In genomic region chr1:192137926-192138910, GRCm38 (mm10) we compare ENCODE assay signal across 8 mouse cellular contexts. TPM values are rescaled to one million over a fixed set of nuclear protein-coding genes. Genes with fewer than 3 reads are reported as not detected.
A peak's percentile ranks its signal among the peaks of the same experiment; 100 is the strongest.
DNase-seq lines count a peak whose midpoint lies in the region; ATAC-seq and TF ChIP-seq lines count a peak whose summit lies in the region.

Gene Rcor3 (minus strand): TSS chr1:192138062.

- peak within 1 kb of the TSS; percentile 96 for H3K27ac ChIP-seq in forebrain, embryonic 13.5 days
- H3K27ac ChIP-seq in liver, postnatal 0 days (ENCODE audit: low read depth): peak within 1 kb of the TSS; percentile 95
- peak within 1 kb of the TSS; percentile 99 for H3K27ac ChIP-seq in neural tube, embryonic 14.5 days (ENCODE audit: low read depth, low read length)

- H3K4me1 ChIP-seq in E14TG2a.4 (replicated peaks; ENCODE audit: low read depth, low read length): peaks cover 17% of the 10 kb centered on the region; the same call in 1 of the 2 replicates
- peaks cover 17% of the 10 kb centered on the region for H3K4me1 ChIP-seq in forebrain, embryonic 13.5 days
- peaks cover 14% of the 10 kb centered on the region for H3K4me1 ChIP-seq in liver, postnatal 0 days (ENCODE audit: insufficient read depth)
- peaks cover 15% of the 10 kb centered on the region for H3K4me1 ChIP-seq in neural tube, embryonic 14.5 days (ENCODE audit: control insufficient read depth, insufficient read depth, low read length)

- peak within 1 kb of the TSS; percentile 93 for H3K4me3 ChIP-seq in E14TG2a.4 (replicated peaks; ENCODE audit: low read length)
- peak within 1 kb of the TSS; percentile 81 for H3K4me3 ChIP-seq in forebrain, embryonic 13.5 days
- H3K4me3 ChIP-seq in liver, postnatal 0 days (ENCODE audit: low read depth, low read length): peak within 1 kb of the TSS; percentile 67
- H3K4me3 ChIP-seq in neural tube, embryonic 14.5 days (ENCODE audit: low read depth, low read length): peak within 1 kb of the TSS; percentile 85

- peak; percentile 88 for ATAC-seq in forebrain, embryonic 13.5 days
- peak; percentile 85 for ATAC-seq in liver, postnatal 0 days
- peak; percentile 83 for ATAC-seq in neural tube, embryonic 14.5 days (ENCODE audit: low read depth)

- WGBS in forebrain, embryonic 13.5 days: under 1% methylated on average over 61 of the region's 88 CpGs
- WGBS in large intestine, adult 2 months: under 1% methylated on average over 72 of the region's 88 CpGs
- WGBS in liver, postnatal 0 days (ENCODE audit: insufficient replicate concordance): under 1% methylated on average over 50 of the region's 88 CpGs
- under 1% methylated on average over 38 of the region's 88 CpGs for WGBS in neural tube, embryonic 14.5 days

- TF ChIP-seq EP300 in liver, postnatal 0 days (IDR thresholded peaks at IDR 0.05; ENCODE audit: low read depth): no peak

- TF ChIP-seq CTCF in E14TG2a.4 (conservative IDR thresholded peaks at IDR 0.05; ENCODE audit: low read length): no peak
- peak; percentile 46 for TF ChIP-seq CTCF in liver, postnatal 0 days (IDR thresholded peaks at IDR 0.05; ENCODE audit: low read depth)

- no peaks in the 10 kb centered on the region for H3K36me3 ChIP-seq in E14TG2a.4 (ENCODE audit: insufficient read depth, low read length)
- H3K36me3 ChIP-seq in forebrain, embryonic 13.5 days (ENCODE audit: poor library complexity, severe bottlenecking): peaks cover 4% of the 10 kb centered on the region; the same call in 1 of the 2 replicates
- peaks cover 5% of the 10 kb centered on the region for H3K36me3 ChIP-seq in liver, postnatal 0 days (replicated peaks; ENCODE audit: insufficient read depth, low read length)
- H3K36me3 ChIP-seq in neural tube, embryonic 14.5 days (ENCODE audit: control insufficient read depth, insufficient read depth, low read length): no peaks in the 10 kb centered on the region

- peaks cover 42% of the 10 kb centered on the region for H3K9me3 ChIP-seq in E14TG2a.4 (ENCODE audit: low read length)
- no peaks in the 10 kb centered on the region for H3K9me3 ChIP-seq in forebrain, embryonic 13.5 days (replicated peaks)
- H3K9me3 ChIP-seq in liver, postnatal 0 days (ENCODE audit: low read length): no peaks in the 10 kb centered on the region
- H3K9me3 ChIP-seq in neural tube, embryonic 14.5 days (ENCODE audit: control insufficient read depth, low read length): no peaks in the 10 kb centered on the region

- peak; percentile 71 for DNase-seq in c-Kit-positive CD71-positive TER-119-positive erythroid progenitor cells, embryonic 14.5 days (ENCODE audit: low spot score)
- DNase-seq in heart, postnatal 10 days: peak; percentile 86 to 87
- no peak for DNase-seq in large intestine, adult 2 months (ENCODE audit: low read depth, low spot score)
- peak; percentile 89 for DNase-seq in liver, postnatal 0 days
- DNase-seq in testis, postnatal 10 days (ENCODE audit: low spot score): peak; percentile 85

- H3K9ac ChIP-seq in forebrain, embryonic 13.5 days: peak within 1 kb of the TSS; percentile 92
- H3K9ac ChIP-seq in liver, postnatal 0 days (replicated peaks): peak within 1 kb of the TSS; percentile 89
- peak within 1 kb of the TSS; percentile 94 for H3K9ac ChIP-seq in neural tube, embryonic 14.5 days (replicated peaks; ENCODE audit: low read depth, low read length)

- 0 out of 2 replicates have a peak, but pooled peaks cover 4% of the 10 kb centered on the region for H3K27me3 ChIP-seq in E14TG2a.4 (ENCODE audit: insufficient read depth, low read length)
- no peaks in the 10 kb centered on the region for H3K27me3 ChIP-seq in forebrain, embryonic 13.5 days
- H3K27me3 ChIP-seq in liver, postnatal 0 days (ENCODE audit: insufficient read depth, low read length): no peaks in the 10 kb centered on the region
- no peaks in the 10 kb centered on the region for H3K27me3 ChIP-seq in neural tube, embryonic 14.5 days (ENCODE audit: control insufficient read depth, insufficient read depth, low read length)

- intact Hi-C loops in heart, postnatal 10 days (cut with DNase I): no loop called here

- peak within 1 kb of the TSS; percentile 98 for H3K4me2 ChIP-seq in forebrain, embryonic 13.5 days
- peak within 1 kb of the TSS; percentile 90 for H3K4me2 ChIP-seq in liver, postnatal 0 days (ENCODE audit: low read depth, low read length)
- H3K4me2 ChIP-seq in neural tube, embryonic 14.5 days (ENCODE audit: low read depth, low read length): peak within 1 kb of the TSS; percentile 83

RNA-seq across cellular contexts. Expression of gene Rcor3, which starts in this region (rescaled TPM):
- 20.3 and 22.2 TPM in 2 replicates for polyA plus RNA-seq in forebrain, embryonic 13.5 days (2015; fragmentation: Nextera tagmentation; extraction: Ambion mirVana)
- 10 to 100 TPM; 44.2 TPM for total RNA-seq in heart, postnatal 10 days (2021)
- polyA plus RNA-seq in large intestine, adult 2 months (2012; rRNA removed): 10.0 and 25.6 TPM in 2 replicates
- polyA plus RNA-seq in liver, postnatal 0 days (2015; fragmentation: Nextera tagmentation; extraction: Ambion mirVana): 6.2 and 7.2 TPM in 2 replicates
- polyA plus RNA-seq in neural tube, embryonic 14.5 days (2014; fragmentation: Nextera tagmentation; extraction: Ambion mirVana): 47.2 and 55.7 TPM in 2 replicates
